Mouse (Mus musculus) lung, postnatal 36 days (tissue): ENCODE data around the gene Mdm2.

ENCODE experiments used
- DNase-seq: peaks from one replicate; pipeline ENCODE4 v3.0.0; 2022; ENCODE audit warnings: mixed read lengths

Gene Mdm2

DNA sequence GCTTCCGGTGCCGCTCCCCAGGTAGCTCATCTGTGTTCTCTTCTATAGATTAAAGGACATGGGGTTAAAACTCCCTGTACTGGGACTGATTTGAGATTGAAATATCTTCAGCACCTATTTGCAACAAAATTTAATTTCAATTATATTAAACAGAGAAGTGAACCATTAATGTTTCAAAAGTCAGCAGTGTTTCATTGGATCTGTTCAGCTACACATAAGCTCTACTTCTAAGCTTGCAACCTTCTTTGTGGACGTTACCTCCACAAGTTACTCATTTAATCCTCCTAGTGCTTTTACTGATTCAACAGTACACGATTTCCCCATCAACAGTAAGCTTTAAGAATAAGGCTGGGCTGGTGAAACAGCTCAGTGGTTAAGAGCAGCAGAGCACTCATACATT is 15.5 kb downstream of the Mdm2 start:
- DNase-seq = no peak

DNA sequence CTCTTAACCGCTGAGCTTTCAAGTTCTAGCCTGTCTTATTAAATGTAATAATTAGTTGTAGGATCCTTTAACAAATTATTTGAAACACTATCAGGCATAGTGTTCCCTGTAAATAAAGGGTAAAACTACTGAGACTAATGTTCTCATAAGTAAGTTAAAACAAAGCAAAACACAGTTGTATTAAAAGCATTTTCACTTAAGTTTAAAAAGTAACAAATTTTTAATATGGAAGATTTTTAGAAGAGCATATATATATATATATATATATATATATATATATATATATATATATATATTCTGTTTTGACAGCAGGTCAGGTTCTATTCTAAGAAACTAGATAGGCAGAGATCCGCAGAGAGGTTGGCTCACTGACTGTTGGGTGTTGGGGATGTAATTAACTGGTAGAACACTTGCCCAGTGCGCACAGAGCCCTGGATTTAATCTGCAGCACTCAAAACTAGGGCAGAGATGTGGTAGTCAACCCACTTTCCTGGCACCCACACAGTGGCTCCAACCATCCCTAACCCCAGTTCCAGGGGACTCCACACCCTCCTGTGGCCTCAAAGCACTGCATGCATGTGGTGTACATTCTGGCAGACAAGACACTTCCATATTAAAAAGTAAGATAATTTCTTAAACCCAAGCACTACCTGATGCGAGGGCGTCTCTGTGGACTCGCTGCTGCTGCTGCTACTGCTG is 16.2 kb downstream of the Mdm2 start:
- DNase-seq = no peak

DNA sequence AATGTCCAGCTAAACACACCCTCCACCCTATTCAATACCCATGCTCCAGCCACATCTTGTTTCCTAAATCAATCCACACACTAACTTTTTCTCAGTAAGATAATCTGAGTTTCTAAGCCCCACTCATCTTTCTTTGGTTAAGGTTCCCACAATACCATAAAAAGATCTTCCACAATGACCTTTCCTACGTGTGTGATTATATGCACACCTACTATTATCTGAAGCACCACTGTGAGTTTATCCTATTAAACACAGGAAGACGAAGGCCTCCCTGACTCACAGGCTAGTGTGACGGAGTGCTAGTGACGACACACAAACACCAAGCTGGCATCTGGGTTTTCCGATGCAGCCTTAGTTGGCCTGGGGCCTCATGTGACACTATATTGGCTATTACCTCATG is 17.6 kb downstream of the Mdm2 start:
- DNase-seq = no peak

DNA sequence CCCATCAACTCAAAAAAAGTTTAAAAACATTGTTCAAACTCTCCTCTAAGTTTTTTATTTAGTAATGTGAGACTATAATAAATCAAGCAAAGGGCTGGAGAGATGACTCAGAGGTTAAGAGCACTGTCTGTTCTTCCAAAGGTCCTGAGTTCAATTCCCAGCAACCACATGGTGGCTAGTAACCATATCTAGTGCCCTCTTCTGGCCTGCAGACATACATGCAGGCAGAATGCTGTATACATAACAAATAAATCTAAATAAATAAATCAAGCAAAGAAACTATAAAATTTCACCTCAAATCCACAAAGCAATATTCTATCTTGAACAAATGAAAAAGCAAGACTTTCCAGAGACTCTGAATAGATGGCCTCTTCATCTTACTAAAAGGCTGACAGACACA is 18.4 kb downstream of the Mdm2 start:
- DNase-seq = no peak

DNA sequence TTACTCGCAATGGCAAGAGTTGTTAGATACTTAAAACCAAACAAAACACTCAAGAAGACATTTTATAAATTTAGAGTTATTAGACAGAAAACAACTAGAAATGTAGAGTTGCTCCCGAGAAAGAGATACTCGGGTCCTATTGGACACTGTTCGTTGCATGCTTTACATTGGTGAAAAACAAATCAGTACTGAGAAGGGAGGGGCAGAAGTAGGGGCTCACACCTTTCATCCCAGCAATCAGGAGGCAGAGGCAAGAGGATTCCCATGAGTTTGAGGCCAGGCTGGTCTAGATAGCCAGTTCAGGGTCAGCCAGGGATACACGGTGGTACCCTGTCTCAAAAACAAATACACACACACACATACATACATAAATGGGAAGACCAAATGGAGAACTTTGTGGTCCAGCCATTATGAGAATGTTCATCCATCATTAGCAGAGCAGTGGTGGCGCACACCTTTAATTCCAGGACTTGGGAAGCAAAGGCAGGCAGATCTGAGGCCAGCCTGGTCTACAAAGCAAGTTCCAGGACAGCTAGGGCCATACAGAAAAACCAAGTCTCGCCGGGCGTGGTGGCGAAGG is 19.1 kb downstream of the Mdm2 start:
- DNase-seq = no peak

DNA sequence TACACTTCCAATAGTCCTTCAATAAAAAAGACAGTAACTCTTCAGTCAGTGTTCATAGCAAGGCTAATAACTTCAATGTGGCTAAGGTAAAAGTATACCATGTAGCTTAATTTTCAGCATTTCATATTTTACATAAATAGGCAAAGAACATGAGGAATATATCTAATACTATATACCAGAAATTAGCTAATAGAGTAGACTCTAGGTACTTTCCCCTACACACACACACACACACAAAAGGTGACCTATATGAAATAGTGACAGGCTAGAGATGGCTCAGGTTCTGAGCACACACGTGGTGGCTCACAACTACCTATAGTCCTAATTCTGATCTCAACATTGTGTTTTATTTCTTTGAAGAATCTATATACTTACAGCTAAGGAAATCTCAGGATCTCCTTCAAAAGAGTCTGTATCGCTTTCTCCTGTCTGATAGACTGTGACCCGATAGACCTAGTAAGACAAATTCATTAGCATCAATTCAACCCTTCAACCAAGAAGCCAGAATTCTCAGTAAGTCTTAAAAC is 19.7 kb downstream of the Mdm2 start:
- DNase-seq = no peak

DNA sequence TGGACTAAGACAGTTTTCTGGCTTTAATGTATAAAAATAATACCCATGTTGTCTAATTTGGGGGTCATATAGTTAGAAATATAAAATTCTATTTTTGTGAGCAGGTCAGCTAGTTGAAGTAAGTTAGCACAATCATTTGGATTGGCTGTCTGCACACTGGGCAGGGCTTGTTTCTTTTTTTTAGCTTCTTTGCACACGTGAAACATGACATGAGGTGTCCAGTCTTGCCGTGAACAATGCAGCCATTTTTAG is 20.5 kb downstream of the Mdm2 start:
- DNase-seq = no peak

DNA sequence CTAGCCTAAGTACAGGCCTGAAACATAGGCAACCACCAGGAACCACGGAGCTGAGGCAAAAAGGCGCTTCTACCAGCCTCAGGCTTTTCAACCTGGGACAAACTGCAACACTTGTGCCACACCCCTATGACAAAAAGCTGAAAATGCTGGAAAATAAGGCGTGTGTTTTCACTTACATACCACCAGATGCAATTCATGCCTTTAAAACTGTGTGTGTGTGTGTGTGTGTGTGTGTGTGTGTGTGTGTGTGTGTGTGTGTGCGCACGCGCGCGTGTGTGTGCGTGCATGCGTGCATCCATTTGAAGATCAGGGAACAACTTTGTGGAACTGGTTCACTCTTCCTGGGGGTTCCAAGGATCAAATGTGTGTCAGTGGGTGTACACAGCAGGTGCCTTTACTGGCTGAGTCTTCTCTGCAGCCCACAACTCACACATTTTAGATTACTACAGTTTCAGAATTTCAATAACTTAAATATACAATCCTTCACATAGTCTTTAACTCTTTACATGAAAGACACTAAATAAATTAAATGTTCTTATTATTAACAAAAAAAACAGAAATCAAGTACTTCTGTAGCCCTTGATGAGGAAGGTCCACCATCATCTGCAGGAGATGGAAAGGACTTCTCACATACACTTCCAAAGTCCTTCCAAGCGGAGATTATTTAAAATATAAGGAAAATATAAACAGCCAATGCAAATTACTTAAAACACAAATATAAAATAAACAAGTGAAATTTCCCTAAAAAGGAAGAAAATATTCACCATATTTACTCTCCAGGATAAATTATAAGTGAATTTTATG is 21.1 kb downstream of the Mdm2 start:
- DNase-seq = no peak

DNA sequence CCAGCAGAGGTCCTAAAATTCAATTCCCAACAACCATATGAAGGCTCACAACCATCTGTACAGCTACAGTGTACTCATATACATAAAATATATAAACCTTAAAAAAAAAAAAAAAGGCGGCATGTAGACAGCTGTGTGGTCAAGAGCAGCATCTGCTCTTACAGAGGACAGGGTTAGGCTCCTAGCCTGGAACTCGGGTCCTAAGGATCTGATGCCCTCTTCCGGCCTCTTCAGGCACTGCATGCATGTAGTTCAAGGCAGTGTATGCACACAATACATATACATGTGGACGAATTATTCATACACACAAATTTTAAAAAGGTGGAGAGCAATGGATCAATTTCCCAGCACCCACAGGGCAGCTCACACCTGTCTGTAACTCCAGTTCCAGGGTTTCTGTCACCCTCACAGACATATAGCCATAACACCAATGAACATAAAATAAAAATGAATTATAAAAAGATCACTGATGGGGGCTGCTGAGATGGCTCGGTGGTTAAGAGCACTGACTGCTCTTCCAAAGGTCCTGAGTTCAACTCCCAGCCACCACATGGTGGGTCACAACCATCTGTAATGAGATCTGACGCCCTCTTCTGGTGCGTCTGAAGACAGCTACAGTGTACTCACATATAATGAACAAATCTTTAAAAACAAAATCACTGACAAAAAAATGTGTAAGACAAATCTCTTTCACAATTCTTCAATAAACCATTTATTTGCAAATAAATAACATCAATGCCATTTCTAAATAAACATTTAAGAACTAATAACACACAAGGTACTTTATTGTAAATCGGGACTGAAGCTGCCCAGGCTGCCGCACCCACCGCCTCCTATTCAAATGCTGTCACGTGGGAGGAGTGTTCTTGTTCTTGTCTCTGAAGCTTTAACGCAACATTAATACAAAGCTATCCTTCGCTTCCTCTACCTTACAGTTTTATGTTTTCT is 22.1 kb downstream of the Mdm2 start:
- DNase-seq = peak; percentile 63

DNA sequence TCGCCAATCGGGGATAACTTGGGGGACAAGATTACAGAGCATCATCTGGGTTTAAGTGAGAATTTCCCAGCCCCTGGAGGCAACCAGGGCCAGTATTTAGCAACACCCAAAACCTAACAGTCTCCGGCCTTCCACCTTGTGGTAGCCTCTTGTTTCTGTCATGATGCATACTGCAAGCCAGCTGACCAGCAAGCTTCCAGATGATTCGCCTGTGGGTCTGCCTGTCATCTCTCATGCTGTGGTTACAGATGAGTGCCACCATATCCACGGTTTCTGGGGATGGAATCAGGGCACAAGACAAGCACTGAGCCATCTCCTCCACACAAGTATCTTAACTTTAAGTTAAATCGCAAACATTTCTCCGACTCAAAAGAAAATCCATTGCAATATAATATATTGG is 23.0 kb downstream of the Mdm2 start:
- DNase-seq = no peak

DNA sequence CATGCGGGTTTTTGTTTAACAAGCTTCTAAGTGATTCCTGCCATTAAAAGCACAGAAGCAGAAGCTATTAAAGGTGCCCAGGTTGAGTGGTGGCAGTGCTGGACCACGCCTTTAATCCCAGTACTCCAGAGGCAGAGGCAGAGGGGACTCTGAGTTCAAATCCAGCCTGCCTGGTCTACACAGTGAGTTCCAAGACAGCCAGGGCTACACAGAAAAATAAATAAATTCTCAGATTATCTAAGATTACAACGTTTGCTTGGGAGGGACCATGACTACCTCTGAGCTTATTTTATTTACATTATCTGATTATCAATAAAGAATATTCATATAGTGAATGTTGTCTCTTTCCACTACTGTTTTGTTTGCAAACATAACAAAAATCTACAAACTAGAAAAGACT is 23.5 kb downstream of the Mdm2 start:
- DNase-seq = no peak

DNA sequence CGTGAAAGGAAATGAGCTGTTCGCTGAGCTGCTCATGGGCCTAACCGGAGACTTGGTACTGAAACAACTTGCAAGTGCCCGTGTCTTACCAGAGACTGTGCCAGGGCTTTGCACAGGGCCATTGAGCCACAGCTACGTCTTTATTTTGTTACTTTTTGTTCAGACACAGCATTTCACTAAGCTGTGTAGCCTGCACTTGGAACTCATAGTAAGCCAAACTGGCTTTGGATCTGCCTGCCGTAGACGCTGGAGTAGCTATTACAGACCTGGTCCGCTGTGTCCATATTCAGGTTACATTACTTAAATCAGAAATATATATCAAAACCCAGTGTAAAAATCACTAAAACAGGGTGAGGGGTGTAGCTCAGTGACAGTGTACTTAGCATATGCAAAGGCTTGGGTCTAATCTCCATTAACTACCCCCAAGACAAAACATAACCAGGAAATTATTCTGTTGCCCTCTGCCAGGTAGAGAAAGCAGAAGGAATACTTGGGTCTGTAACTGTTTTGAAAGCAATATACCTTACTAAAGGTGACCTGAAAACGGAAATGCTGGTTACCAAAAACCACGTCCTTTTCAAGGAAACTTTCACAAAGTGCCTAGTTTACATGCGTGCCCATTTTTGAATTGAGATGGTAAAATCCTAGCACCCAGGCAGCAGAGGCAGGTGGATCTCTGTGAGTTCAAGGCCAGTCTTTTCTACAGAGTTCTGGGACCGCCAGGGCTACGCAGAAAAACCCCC is 24.5 kb downstream of the Mdm2 start:
- no peak for DNase-seq

DNA sequence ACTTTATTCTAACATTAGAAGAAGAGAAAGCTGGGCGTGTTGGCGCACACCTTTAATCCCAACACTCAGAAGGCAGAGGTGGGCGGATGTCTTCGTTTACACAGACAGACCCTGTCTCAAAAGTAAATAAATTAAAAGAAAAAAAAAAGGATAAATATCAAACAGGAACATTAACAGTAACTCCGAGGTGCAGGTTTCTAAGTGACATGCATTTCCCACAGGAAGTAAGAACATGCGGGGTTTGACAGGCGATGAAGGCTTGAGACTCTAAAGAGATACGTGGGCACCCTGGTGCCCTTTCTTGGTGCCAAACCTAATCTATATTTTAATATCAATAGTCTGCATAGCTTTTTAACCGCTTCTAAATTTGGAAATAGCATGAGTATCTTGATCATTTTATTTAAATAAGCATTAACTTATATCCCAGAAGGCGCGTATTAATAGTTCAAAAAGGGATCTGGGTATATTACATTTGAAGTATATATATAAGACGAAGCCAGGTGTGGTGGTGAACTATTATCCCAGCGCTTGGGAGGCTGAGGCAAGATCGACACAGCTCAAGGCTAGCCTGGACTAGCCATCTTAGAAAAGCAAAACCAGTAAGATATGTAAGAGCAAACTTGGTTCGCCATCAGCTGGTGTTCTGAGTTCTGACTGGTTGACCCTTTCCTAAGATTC is 25.2 kb downstream of the Mdm2 start:
- DNase-seq = no peak

DNA sequence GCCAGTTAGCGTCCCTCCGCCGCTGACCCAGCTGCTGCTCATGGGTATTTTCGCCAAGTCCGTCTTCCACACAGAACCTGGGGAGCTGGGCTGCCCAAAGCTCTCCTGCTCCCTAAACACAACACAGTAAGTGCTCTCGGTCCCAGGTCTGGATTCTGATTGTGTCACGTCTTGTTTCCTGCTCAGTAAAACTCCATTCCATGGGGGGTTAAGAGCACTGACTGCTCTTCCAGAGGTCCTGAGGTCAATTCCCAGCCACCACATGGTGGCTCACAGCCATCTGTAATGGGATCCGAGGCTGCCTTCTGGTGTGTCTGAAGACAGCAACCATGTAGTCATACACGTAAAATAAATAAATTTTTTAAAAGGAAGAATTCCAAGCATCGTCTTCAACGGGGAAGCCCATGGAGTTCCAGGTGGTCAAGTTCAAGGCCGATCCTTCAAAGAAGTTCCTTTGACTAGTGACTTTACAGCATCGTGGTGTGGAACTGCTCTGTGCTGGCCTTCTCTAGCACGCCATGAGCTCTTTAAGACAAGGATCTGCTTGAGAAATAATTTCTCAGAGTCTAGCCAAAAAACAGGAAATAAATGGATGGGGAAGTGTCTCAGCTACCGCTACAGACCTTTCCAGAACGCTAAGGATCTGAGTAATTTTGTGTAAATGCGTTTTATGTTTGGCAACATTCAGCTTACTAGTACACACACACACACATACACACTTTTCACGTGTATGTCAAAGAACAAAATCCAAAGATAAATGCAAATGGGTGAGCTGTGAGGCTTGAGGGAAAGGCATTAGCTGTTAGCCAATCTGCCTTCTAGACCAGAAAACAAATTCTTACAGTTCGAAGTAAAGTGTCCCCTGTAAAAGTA is 26.0 kb downstream of the Mdm2 start:
- no peak for DNase-seq

DNA sequence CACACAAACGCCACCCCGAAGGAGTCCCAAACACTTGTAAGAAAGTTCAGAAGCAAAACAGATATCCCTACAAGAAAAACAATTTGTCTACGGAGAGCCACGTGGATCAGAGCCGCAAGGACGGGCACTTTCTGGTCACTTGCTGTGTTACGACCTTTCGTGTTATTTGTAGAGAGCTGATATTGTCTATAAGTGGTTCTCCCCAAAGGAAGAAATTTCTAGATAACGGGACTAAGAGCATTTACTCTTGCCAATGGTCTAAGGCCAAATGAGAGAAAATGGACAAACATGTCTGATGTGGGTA is 26.9 kb downstream of the Mdm2 start:
- DNase-seq = no peak

DNA sequence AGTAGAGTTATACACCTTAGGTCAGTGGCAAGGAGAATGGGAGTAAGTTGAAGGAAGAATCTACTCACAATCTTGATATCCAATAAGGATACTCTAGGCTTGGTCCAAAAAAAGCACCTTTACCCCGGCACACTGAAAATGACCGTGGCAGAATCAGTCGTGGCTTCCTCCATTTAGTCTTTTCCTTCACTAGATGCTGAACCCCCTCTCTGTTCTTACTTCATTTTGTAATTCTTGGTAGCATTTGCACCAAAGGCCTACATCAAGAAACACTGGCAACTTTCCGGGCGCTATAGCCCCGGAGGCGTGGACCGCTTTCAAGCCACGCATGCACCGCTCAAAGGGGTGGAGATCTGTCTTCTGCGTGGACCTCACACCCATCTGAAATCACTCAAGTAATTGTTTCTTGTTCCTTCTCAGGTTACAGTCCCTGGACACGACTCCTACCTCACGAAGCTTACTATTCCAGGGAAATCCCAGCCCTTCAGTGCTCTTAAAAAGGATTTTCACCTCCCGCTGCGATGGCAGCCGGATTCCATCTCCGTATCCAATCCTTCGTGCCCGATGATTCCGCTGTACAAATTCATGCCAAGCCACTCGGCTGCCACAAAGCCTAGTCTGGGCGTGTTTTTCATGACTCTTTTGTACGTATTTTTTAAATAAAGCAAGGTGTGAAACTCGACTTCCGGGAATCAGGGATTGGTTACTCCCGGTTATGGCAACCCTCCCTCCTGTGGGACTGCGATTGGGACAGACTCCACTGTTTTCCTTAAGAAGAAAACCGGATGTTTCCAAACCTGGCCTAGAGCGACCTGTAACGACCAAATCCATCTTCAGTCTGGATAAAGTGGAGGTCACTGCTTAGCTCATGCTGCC is 27.5 kb downstream of the Mdm2 start:
- no peak for DNase-seq

DNA sequence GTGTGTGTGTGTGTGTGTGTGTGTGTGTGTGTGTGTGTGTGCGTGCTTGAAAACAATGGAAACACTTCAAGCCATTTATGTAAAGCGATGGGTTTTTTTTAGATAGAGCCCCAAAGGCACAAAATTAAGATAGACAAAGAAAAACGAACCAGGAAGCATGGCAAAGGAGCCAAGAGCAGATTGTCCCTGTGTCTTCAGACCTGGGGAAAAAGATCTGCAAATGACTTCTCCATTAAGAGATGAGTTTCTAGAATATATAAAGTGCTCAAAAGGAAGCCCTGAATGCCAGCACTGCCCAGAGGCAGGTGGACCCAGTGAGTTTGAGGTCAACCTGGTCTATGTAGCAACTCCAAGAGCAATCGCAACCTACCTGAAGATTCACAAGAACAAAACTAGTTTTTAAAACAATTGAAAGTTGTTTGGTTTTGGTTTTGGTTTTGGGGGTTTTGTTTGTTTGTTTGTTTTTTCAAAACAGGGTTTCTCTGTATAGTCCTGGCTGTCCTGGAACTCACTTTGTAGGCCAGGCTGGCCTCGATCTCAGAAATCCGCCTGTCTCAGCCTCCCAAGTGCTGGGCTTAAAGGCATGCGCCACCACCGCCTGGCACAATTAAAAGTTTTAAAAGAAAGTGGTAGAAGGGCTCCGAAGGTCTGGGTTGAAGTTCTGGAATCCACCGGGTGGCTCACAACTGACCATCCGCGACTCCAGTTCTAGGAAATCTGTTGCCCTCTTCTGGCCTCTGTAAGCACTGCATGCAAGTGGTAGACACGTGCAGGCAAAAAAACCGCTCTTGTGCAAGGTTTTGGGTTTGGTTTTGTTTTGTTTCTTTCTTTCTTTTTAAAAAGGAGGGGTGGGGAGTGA is 28.3 kb downstream of the Mdm2 start:
- DNase-seq = peak; percentile 81

DNA sequence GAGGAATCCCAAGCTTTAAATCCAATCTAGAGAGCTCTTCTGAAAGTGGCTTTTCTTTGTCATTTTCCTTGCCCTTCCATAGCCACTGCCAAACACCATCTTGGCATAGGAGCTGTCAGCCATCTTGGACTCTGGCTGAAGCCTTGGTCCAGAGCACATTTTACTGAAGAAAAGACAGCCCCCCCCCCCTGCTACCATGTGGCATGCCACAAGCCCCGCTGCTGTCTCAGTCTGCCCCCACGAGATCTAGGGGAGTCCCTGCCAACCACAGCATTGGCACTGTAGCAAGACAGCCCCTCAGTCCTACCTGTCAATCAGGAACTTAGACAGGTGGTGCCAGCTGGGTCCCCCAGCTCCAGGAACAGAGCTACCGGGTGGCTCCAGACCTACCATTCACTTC is 29.0 kb downstream of the Mdm2 start:
- DNase-seq = no peak
